Mouse (Mus musculus) spleen, postnatal 4 days (tissue): Measurements from ENCODE around the gene Gm49322.
A peak's percentile ranks its signal among the peaks of the same experiment; 100 is the strongest.
"Not testable (repeated sequence)": the region's sequence is repeated elsewhere in the genome, so short reads cannot be mapped to it uniquely, and the experiment has no call there.

Experiments
- DNase-seq, 2 experiments: peaks; one replicate each; pipeline ENCODE4 v3.0.0; 2022; ENCODE audit warnings: low spot score in 2 of 2

Gm49322 gene

DNA sequence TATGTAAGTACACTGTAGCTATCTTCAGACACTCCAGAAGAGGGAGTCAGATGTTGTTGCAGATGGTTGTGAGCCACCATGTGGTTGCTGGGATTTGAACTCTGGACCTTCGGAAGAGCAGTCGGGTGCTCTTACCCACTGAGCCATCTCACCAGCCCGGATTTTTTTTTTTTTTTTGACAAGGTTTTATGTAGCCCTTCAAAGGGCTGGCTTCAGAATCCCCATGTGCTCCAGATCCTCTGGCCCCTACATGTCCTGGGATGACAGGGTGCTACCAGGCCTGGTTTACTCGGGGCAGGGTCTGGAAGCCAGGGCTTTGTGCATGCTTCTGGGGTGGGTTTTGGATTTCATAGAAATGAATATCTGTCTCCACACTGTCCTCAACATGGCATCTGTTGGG lies at the start of gene Gm49322:
TSS of gene Gm49322 (plus strand) at position 301 of the 400 bp plus-strand sequence.
- DNase-seq, result not testable (repeated sequence)

DNA sequence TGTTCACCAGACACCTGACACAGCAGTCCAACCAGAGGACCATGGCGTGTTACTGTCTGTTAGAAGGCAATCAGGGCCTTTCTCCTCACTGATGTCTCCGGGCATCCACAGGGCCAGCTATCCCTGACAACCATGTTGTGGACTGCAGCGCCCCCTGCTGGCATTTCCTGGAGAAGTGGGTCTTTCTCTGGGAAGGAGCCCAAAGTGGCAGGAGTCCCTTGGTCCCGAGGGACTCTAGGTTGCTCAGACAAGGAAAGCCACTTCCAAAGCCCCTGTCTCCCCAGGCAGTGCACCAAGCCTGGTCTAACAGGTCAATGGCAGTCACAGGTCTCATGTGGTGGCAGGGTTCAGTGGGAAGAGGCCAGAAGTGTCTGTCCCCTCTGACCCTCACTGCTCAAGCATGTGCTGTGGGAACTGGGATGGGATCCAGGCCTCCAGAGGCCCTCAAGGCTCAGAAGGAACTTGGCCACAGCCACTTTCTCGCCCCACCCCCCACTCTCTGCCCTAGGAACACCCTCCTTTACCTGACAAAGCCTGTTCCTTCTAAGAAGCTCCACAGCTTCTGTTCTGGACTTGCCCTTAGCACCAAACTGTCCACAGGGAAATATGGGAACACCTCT lies 48.4 kb upstream of the Gm49322 start:
- peak; percentile 86 to 97 for DNase-seq

DNA sequence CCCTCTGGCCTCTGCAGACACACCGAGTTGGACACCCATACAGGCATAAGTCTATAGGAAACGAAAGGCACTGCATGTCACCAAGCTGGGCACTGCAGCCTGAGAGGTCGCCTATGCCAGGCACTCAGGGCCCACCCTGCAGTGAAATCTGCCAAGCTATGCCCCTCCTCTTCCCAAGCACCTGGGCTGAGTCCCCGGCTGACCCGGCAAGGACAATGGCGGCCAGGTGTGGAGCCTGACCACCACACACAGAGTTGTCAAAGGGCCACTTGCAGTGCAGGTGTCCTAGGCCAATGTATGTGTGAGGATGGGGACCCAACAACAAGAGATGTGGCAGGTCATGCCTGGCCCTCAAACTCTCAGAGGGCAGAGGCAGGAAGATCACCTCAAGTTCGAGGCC lies 46.4 kb upstream of the Gm49322 start:
- no peak for DNase-seq

DNA sequence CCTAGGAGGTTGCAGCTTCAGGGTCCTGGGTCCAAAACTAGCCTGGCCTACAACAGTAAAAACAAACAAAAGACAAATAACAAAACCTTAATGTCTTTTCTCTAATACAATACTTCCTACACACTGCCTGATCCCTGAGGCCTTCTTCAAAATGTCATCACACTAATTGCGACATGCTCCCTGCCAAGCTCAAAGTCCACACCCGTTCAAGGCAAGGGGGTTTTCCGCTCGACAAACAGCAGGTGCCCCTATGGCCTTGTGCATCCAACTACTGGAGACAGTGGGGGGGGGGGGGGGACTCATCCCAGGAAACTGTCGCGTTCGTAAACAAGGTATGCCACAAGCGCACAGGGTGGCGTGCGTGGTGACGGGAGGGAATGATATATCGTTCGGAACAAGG lies 45.2 kb upstream of the Gm49322 start:
- DNase-seq, result no peak

DNA sequence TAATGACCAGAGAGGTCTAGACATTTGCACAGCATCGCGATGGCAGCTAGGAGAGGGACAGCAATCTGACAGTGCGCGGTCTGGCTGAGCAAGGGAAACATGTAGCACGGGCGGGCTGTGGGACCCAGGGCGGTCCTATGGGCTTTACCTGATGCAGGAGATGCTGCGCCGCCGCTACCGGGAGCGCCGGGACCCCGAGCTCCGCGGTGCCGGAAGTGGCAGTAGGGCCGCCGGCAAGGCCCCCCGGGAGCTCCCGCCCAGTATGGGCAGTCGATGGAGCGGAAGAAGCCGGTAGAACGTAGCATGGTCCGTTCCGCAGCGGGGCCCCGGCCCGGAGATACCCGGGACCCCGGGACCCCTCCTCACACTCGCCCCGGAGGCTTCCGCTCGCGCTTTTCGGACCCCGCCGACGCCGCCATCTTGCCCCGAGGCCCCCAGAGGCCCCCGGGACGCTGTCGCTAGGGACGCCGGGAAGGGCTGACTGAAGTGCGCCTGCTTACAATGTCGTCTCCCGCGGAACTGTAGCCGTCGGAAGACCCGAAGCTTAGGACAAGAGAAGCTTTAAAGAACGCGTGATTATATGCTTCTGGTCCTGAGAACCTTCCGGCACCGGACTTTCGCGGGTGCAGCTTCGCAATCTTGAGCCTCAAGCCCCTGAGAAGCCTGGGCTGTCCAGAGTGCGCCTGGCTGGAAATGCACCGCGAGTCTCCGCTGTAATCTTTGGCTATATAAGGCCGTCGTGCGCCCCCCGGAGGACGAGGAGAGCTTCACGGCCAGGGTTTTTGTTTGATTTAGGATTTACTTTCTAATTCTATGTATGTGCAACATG lies 44.5 kb upstream of the Gm49322 start, which contains the start of gene Rexo1:
TSS of gene Rexo1 (minus strand) at position 445 of the 829 bp plus-strand sequence.
- peak; percentile 94 to 97 for DNase-seq

DNA sequence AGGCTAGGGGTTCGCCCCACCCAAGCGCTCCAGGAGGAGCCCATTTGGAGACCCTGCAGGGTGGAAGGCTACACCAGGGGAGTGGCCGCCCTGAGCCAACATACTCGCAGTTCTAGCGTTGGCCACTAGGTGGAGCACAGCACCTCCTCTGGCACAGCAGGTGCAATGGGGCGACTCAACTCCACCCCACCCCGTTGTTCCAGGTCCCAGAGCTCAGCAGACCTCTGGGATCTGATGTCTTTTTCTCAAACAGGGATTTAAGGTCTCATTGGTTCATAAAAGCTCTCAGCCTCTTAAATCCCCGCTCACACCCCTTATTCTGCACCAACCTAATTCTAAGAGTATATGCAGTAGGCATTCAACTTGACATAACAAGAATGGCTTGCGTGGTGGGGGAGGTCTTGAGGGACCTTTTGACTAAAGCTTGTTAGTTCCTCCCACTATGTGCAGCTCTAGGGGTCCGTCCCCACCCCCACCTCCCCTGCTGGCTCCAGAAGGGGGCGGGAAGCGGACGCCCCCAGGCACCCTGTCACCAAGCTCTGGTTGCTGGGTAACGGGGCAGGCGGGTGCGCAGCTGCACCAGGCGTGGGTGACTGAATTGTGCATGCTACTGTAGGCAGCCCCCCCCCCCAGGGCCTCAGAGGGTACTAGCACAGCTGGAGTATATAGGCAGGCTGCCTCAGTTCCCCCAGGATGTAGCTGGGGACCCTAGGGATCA lies 39.3 kb upstream of the Gm49322 start:
- DNase-seq, result peak; percentile 91 to 98

DNA sequence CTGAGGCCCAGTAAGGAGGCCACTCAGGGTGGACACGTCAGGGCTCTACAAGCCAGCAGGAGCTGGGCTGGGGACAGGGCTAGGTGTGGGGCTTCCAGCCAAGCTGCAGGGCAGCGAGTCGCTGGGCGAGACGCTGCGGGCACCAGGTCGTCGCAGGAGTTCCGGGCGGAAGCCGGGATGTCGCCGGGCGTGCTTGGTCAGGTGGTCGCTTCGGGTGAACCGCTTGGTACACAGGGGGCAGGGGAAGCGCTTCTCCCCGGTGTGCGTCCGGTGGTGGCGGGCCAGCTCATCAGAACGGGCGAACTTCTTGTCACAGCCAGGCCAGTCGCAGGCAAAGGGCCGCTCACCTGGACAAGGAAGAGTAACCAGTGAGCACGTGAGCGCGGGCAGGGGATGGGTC lies 36.9 kb upstream of the Gm49322 start:
- peak; percentile 32 to 73 for DNase-seq

DNA sequence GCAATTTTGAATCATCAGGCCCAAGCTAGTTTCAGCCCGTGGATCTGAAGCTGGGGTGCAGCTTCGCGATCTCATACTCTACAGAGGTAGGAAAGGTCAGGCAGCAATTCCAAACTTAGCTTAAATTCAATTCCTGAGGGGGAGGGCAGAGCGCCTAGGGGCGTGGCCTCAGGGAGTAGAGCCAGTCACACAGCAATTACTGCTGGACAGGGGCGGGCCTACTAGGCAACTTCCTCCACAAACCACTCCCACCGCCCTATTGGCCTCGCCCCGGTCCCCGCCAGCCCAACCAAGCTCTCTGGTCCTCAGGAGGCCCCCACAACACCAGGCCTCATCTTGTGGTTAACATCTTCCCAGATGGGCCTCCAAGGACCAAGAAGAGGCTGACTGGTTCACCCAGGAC lies 36.2 kb upstream of the Gm49322 start:
- DNase-seq, result peak; percentile 92 to 93

DNA sequence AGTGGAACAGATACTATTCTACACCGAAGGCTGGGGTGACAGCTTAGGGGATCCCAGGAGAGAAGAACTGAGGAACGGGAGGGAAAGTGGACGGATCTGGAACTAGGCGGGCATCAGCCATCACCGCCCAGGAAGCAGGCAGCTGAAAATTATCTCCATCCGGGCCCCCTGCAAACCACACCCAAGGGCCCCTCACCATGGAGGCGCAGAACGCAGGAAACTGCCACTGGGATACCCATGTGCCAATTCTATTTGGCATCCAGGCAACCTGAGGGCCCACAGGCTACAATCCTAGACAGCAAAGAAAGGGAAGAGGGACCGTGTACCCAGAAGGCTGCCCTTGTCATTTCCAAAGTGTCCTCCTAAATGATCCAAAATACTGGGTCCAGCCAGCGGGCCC lies 35.4 kb upstream of the Gm49322 start:
- DNase-seq, result peak; percentile 39 to 72

DNA sequence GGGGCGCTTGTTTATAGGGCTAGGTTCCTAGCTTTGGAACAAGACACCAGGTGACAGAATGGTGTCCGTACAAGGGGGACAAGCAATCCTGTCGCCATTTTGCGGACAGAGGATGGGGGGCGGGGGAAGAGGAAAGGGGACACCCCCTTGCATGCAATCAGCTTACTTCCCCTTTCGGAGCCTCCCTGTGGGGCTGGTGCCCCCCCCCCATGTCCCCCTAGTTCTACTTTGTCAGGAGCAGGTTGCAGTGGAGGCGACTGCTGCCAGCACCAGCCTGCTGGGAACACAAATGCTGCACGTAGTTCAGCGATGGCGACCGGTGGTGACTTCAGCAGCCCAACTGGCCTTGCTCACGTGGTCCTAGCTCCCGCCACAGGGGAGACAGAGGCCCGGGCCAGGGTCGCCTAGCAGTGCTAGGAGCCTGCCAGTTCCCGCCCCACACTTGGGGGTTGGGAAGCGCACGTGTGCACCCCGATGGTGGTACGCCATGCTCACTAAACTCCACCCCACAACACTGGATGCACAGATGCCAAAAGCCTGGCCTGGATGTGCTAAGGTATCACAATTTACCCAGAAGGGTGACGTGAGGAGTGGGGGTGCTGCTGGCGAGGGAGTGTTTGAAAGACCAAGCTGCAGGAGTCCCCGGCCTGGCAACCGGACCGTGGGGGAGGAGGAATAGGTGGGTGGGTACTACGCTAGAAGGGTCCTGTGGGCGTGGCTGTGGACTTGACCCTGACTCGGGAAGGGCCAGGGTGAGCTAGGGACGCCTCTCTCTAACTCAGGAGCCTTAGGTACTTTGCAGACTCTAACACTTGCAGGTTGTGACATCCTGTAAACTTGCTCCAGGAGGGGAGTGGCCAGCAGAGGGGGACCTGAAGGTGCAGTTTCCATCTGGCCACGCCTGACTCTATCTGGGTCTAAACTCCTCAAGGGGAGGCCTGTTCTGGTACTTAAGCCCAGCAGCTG lies 34.7 kb upstream of the Gm49322 start:
- DNase-seq, result peak; percentile 69 to 78

DNA sequence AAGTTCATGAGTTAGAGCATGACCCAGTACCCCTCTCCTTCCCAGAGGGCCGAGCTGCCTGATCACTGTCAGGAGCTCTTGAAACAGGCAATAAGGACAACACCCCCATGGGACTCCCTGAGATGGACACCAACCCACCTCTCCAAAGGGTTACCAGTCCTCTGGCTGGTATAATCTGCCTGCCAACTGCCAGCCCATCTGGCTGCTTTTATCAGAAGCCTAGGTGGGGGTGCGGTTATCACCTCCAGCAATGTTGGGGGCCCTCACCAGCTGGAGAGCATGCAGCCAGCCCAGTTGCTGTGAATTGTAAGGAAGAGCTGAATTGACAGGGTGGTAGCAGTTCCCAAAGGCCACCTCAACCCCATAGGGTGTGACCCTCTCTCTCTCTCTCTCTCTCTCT lies 33.3 kb upstream of the Gm49322 start:
- DNase-seq, result peak; percentile 78 to 81

DNA sequence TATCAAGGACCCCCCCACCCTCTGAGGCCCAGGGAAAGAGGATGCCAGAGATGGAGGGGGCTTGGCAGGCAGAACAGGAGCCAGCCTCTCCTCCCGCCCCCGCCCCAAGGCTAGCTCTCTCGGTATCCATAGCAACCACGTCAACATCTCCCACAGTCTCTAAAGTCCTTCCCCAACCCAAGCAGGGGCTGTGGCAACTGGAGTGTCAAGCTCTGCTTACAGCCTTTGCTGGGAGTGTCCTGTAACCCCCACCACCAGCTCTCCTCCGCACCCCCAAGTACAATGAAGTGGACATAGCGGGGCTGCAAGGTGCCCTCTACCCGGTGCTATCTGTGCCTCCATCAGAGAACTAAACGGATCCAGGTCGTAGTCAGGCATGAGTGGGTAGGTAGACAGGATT lies 31.9 kb upstream of the Gm49322 start:
- DNase-seq, result no peak

DNA sequence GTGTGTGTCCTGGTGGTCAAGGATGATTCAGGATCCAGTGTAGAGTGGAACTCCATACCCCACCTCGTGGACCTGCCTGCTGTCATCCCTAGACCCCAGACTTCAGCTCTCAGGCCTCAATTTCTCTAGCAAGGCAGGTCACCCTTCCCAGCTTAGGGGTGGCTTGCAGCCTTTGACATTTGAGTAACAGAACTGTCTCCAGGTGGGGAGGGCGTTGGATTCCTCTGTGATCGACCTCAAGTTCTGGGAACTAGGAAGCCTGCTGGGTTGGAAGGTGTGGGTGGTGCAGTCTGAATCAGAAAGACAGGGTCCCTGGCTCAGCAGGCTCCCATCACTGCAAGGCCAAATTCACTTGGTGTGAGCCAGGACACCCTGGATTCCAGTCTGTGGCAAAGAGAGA lies 30.9 kb upstream of the Gm49322 start:
- DNase-seq, result no peak

DNA sequence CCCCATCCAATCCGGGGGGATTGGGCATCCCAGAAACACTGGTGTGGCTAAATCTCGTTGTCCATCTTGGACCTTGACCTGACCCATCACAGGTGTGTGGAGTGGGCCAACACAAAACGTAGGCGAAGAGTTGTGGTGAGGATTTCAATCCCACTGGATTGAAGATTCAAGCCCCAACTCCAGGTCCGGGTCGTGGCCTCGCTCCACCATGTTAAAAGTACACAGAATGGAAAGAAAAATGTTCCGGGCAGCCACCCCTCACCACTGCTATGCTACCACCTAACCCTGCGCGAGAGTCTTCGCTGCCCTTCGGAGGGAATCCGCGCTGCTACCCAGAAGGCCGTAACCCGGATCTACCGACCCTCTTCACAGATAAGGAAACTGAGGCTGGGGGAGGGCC lies 29.9 kb upstream of the Gm49322 start:
- DNase-seq, result peak in 1 of 2 experiments; percentile 70

DNA sequence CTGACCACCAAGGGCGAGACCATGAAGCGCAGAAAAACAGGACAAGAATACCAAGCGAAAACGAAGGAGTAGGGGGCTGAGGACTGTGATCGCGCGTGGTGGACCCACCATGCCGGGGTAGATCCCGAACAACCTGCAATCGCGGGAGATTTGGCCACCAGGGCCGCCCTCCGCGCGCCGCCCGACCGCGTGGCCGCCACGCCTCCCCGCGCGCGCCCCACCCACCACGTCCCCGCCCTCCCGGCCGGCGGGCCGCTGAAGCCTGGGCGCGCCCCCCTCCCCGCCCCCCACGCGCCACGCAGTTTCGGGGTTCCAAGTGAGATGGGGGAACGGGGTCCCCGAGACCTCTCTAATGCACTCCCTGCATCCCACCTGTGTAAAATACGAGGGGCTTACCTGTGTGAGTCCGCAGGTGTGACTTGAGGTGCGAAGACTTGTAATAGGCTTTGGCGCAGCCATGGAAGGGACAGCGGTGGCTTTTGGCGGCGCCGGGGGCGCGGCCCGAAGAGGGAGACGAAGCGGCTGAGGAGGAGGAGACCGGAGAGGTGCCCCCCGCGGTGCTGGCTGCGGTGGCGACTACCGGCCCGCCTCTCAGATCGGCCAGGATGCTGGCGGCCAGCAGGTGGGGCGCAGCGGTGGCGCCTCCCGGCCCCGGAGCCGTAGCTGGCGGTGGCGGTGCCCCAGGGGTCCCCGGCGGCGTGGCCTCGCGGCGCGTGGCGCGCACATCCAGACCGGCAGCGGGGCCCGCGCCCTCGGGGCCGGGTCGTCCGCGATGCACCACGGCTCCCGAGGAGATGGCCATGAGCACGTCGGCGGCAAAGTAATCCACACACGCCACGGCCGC lies 29.2 kb upstream of the Gm49322 start:
- peak; percentile 79 to 90 for DNase-seq

DNA sequence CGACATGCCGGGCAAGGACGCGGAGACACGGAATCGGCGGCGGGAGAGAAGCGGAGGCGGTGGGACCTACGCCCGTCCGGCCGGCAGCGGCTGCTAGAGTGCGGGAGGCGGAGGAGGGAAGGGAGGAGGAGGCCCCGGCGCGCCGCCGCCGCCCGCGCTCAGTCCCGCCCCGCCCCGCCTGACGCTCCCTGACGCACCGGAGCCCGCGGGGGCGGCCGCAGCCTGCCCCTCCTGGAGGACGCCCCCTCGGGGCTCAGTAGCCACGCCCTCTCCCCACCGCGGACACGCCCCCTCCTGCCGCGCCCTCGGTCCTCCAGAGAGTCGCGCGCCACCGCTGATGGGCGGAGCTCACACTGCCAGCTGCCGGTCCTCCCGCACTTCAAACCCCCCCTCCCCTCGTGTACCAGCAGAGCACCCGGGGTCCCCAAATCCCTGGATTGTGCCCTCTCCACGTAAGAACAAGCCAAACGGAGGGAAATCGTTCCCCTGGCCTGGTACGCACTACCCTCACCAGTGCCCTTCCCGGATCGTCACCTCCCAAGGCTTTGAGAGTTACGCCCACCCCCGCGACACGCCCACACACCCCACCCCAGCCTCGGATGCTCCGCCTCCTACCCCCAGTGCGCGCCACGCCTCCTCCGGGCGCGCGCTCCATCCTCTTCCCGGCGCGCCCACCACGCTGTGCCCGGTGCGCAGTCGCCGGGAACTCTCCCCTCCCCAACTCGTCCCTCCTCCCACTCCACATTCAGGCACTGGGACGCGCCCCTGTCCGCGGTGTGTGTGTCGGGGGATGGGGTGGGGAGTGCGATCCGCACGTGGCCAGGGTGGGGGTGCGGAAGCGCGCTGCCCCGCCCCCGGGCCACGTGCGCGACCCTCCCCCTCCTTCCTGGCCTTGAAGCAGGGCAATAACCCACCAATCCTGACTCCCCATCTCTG lies 28.4 kb upstream of the Gm49322 start, which contains the start of gene Klf16:
TSS of gene Klf16 (minus strand) at position 127 of the 936 bp plus-strand sequence.
- DNase-seq, result peak; percentile 100

DNA sequence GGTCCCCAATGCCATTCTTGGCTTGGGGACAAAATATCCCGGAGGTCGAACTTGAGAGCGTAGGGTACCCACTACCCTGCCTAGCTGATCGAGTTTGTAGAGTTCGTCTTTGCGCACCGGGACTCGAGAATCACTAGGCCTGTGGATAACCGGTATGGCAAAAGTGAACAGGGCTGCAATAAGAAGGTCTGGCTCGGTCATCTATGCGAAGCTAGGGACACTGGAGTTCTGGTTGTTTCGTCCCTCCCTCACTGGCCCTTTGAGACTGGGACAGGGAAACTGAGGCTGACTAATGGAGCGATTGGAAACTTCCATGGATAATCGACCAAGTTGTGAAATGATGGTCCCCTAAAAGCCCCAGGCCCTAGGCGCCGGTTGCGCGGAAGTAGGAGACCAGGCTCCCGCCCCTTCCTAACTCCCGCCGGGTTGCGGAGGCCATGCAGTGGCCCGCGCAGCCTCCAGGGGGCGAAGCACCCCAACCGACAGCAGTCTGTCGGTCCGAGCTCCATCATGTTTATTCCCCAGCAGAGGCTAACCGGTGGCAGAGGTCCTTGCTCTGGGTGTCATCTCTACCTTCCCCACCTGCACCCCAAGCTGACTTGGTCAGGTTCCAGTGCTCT lies 27.6 kb upstream of the Gm49322 start:
- DNase-seq, result peak; percentile 91 to 96

DNA sequence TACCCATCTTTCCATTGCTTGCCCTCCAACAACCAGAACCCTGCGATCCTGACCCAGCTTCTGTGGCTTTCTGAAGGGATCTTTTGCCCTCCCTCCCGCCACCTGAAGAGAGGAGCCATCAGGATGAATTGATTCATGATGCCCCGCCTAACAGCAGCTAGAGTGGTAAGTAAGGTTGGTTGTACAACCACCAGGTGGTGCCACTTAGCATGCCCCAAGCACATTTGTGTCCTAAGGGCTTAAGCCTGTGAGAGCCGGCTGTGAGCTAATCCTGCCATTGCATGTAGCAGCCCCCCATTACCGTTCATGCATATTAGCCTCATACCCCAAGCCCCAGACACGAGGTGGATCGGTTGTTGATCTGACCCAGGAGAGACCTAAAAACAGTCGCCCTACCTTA lies 26.9 kb upstream of the Gm49322 start:
- peak; percentile 83 to 90 for DNase-seq

DNA sequence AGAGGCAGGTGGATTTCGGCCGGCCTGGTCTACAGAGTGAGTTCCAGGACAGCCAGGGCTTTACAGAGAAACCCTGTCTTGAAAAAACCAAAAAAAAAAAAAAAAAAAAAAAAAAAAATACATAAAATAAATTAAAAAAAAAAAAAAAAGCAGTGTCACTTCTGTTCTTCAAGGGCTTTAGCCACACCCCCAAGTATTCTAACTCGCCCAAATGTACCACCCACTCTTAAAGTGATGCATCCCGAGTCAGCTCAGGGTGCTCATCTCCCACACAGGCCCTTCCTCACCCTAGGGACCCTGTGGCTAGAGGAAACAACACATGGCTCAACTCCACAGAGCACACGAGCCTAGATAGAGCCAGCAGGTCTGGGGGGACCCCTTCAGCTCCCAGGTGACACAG lies 22.8 kb upstream of the Gm49322 start:
- no peak for DNase-seq
